Mouse (Mus musculus) liver, embryonic 14.5 days (tissue): ENCODE results near the gene Olfr1337. TPM values are rescaled to one million over a fixed set of nuclear protein-coding genes. Genes with fewer than 3 reads are reported as not detected.

ENCODE experiments used
- ATAC-seq: fragments of 200-750 bp; cut with Nextera tagmentation; 2 replicates; pipeline ENCODE4 v1.8.0; 2017; ENCODE audit warnings: moderate number of reproducible peaks, mild to moderate bottlenecking, moderate library complexity; ENCODE audit not compliant: insufficient read depth
- DNase-seq, 3 experiments: peaks; one replicate each; pipeline ENCODE4 v3.0.0-alpha.2; 2012 to 2013; ENCODE audit warnings: low read depth in 3 of 3, low spot score in 3 of 3
- H3K27ac ChIP-seq: fragments of 300-500 bp; sonication (generic); 2 replicates; pipeline ENCODE4 v1.5.1; 2014; ENCODE audit warnings: moderate library complexity, mild to moderate bottlenecking, control low read depth, inconsistent platforms
- H3K27me3 ChIP-seq: fragments of 300-500 bp; sonication (generic); 2 replicates; pipeline ENCODE4 v1.6.1; 2014; ENCODE audit warnings: mild to moderate bottlenecking, low read length, moderate library complexity; ENCODE audit not compliant: control insufficient read depth, insufficient read depth
- H3K36me3 ChIP-seq: fragments of 300-500 bp; sonication (generic); replicated peaks from 2 replicates; pipeline ENCODE4 v1.6.1; 2014; ENCODE audit warnings: low read depth; ENCODE audit not compliant: control insufficient read depth, insufficient read depth
- H3K4me1 ChIP-seq, 2 experiments: fragments of 200-500 bp in 1 of 2; fragments of 300-500 bp in 1 of 2; sonication (generic) in 1 of 2; replicated peaks; 2 replicates each; pipeline ENCODE4 v1.6.1; 2012 to 2014; ENCODE audit warnings: antibody characterized with exemption in 1 of 2, inconsistent platforms in 1 of 2, low read length in 1 of 2; ENCODE audit not compliant: control insufficient read depth in 2 of 2, insufficient read depth in 2 of 2
- H3K4me2 ChIP-seq: fragments of 300-500 bp; sonication (generic); 2 replicates; pipeline ENCODE4 v1.6.1; 2014; ENCODE audit warnings: low read depth, mild to moderate bottlenecking, control low read depth, moderate library complexity
- H3K4me3 ChIP-seq, 2 experiments: fragments of 200-500 bp in 1 of 2; fragments of 300-500 bp in 1 of 2; sonication (generic) in 1 of 2; 2 replicates each; pipeline ENCODE4 v1.5.1; 2012 to 2014; ENCODE audit warnings: low read depth in 2 of 2, low read length in 2 of 2, mild to moderate bottlenecking in 2 of 2, control low read depth in 1 of 2, inconsistent platforms in 1 of 2, moderate library complexity in 1 of 2; ENCODE audit not compliant: insufficient read depth in 1 of 2
- H3K9ac ChIP-seq: fragments of 300-500 bp; sonication (generic); replicated peaks from 2 replicates; pipeline ENCODE4 v1.6.1; 2014; ENCODE audit warnings: mild to moderate bottlenecking, control low read depth, moderate library complexity
- H3K9me3 ChIP-seq: fragments of 300-500 bp; sonication (generic); 2 replicates; pipeline ENCODE4 v1.6.1; 2016; ENCODE audit warnings: low read length, mixed read lengths; ENCODE audit not compliant: control insufficient read depth
- CTCF ChIP-seq: IDR thresholded peaks from 2 replicates; pipeline ENCODE4 v1.5.1; 2016; ENCODE audit warnings: antibody characterized with exemption, low read depth, control low read depth
- EP300 ChIP-seq: IDR thresholded peaks from 2 replicates; pipeline ENCODE4 v1.6.1; 2016; ENCODE audit warnings: antibody characterized with exemption, low read depth
- WGBS: fragments of 180-500 bp; shearing (Covaris S2); extraction: QIAGEN DNeasy Blood & Tissue Kit; methylation state at CpG from one replicate; pipeline ENCODE4 v1.1.7; 2014; ENCODE audit not compliant: insufficient replicate concordance; 5-methylcytosine and 5-hydroxymethylcytosine counted together
- polyA plus RNA-seq, 2 experiments: library from polyadenylated mRNA; depleted of rRNA in 1 of 2; stranded (reverse) in 1 of 2; unstranded in 1 of 2; fragments of >200 nt; fragmentation: Nextera tagmentation in 1 of 2; extraction: Ambion mirVana in 1 of 2; gene quantifications; 2 replicates each; pipeline versions ENCODE4 v1.2.1 to v1.2.3; 2012 to 2014

The Olfr1337 gene
- polyA plus RNA-seq, 2 experiments: not detected

DNA sequence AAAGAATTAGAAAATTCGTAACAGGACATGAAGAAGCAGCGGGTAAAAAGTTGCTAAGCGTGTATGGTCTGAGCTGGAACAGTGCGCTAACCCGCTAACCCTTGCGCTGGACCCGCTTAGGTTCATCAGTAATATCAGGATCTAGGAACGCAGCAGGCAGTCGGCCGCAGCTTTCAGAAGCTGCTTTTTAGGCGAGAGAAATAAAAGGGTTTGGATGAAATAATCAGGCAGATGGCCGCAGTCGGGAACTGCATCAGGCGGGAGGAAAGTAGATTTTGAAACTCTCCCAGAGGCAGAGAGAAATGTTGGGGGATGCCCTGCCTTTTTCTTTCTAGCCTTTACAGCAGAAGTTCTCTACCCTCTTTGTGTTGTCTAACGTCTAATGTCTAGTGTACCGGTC lies 40.5 kb downstream of the Olfr1337 start:
- 12% methylated on average over 16 of the region's 16 CpGs for WGBS
- no peak overlapping the region for H3K9ac ChIP-seq
- no peak for ATAC-seq
- no peaks in the 10 kb centered on the region for H3K27me3 ChIP-seq
- no peaks in the 10 kb centered on the region for H3K36me3 ChIP-seq
- no peaks in the 10 kb centered on the region for H3K4me1 ChIP-seq
- H3K4me3 ChIP-seq: no peak overlapping the region
- H3K4me2 ChIP-seq: no peak overlapping the region
- DNase-seq: no peak
- no peak overlapping the region for H3K27ac ChIP-seq
- no peaks in the 10 kb centered on the region for H3K9me3 ChIP-seq
- no peak for TF ChIP-seq CTCF
- TF ChIP-seq EP300: no peak

DNA sequence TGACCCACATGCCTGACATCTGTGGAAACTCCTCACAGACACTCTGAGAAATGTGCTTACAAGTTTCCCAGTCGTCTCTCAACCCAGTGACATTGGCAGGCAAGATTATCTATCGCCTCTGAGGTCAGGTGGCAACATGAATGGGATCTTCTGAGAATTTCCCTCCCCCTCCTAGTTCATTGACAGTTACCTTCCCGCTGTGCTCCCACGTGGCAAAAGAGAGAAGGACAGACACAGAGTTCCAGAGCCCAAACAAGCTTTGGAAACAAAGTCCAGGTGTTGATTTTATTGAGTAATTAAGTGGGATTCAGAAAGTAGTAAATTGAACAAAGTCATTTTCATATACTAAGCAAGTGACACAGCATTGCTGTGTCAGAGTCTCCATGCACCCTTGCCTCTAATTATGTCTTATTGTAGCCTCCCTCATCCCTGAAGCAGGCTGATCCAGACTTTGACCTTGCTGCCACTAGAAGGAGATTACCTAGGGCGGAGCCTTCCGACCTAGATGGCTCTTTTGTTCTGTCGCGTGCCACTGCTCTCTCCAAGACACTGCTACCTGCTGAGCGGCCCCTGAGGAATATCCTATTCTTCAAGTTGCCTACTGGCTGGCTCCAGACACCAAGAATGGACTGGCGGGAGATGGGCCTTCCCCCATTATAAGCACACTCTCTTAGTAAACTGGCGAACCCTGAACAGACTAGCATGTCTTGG lies 41.2 kb downstream of the Olfr1337 start:
- WGBS: 9% methylated on average over 11 of the region's 11 CpGs
- TF ChIP-seq CTCF (no peak), EP300 (no peak)
- DNase-seq: no peak

DNA sequence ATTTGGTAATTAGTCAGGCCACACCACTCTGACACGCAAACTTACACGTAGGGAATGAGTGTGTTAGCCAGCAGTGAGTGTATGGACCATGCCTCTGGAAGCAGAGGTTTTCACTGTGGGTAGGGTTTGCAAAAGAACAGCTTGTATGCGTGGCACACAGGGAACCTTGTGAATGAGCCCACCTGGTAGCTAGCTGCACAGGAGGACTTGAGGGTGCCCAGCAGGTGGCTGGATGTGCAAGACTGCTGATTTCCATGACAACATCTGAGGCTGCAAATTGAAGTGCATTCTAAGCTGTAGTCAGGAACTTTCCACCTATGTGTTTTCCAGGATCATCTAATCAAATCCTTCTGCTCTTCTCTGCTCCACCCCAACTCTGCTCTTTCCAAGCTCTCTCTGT lies 42.8 kb downstream of the Olfr1337 start:
- Histone ChIP-seq H3K4me3 (no peak overlapping the region), H3K27me3 (no peaks in the 10 kb centered on the region), H3K4me1 (no peaks in the 10 kb centered on the region), H3K9me3 (no peaks in the 10 kb centered on the region), H3K9ac (no peak overlapping the region), H3K27ac (no peak overlapping the region), H3K36me3 (no peaks in the 10 kb centered on the region), H3K4me2 (no peak overlapping the region)
- no peak for ATAC-seq
- WGBS: 45% methylated on average over 3 of the region's 3 CpGs
- DNase-seq: no peak
- TF ChIP-seq CTCF (no peak), EP300 (no peak)

More for the DNA sequence above, 41.2 kb downstream of the Olfr1337 start:
- Histone ChIP-seq H3K4me2 (no peak overlapping the region), H3K36me3 (no peaks in the 10 kb centered on the region), H3K27ac (no peak overlapping the region), H3K9me3 (no peaks in the 10 kb centered on the region), H3K9ac (no peak overlapping the region), H3K4me1 (no peaks in the 10 kb centered on the region), H3K27me3 (no peaks in the 10 kb centered on the region), H3K4me3 (no peak overlapping the region)
- ATAC-seq: no peak

DNA sequence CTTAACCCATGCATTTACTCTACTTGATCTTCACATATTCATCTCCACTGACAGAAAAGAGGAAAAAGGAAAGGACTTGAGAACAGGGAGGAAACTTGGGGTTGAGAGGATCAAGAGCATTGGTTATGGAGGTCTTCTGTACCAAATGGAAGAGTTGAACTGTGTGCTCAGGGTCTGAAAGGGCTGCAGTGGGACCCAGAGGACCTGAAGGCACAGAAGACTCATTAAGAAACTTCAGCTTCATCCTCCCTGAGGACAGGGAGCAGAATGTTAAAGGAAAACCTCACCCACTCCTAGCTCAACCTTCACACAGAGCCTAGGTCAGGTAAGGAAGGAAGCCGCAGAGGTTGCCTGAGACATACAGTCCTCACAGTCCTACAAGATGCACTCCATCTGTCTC lies 50.5 kb downstream of the Olfr1337 start, which contains the start of gene Olfr1339:
Olfr1339 (plus strand) TSS at position 301 of the 400 bp plus-strand sequence.
- no peak for TF ChIP-seq CTCF
- TF ChIP-seq EP300: no peak
- no peaks in the 10 kb centered on the region for H3K9me3 ChIP-seq
- no peak within 1 kb of the TSS for H3K4me3 ChIP-seq
- no peaks in the 10 kb centered on the region for H3K4me1 ChIP-seq
- no peak within 1 kb of the TSS for H3K27ac ChIP-seq
- DNase-seq (no peak), ATAC-seq (no peak)
- H3K4me2 ChIP-seq: no peak within 1 kb of the TSS
- H3K27me3 ChIP-seq: no peaks in the 10 kb centered on the region
- H3K9ac ChIP-seq: no peak within 1 kb of the TSS
- H3K36me3 ChIP-seq: no peaks in the 10 kb centered on the region
- WGBS: 82% methylated on average over 1 of the region's 1 CpGs

Other genes with a start within 250 kb of the Olfr1337 start
- gene Tmem125, start 238.5 kb downstream of the Olfr1337 start, polyA plus RNA-seq (2012; rRNA removed): 1.2 and 1.3 TPM in 2 replicates
- 1.0 and 1.5 TPM in 2 replicates for gene Tmem125, start 238.5 kb downstream of the Olfr1337 start, polyA plus RNA-seq (2014; fragmentation: Nextera tagmentation; extraction: Ambion mirVana)
- 0.12 and 0.54 TPM in 2 replicates for gene Cfap57, start 161.8 kb downstream of the Olfr1337 start, polyA plus RNA-seq (2012; rRNA removed)
- gene Cfap57, start 161.8 kb downstream of the Olfr1337 start, polyA plus RNA-seq (2014; fragmentation: Nextera tagmentation; extraction: Ambion mirVana): 0.94 and 1.3 TPM in 2 replicates
- 27.7 and 60.2 TPM in 2 replicates for gene Ebna1bp2, start 161.8 kb downstream of the Olfr1337 start, polyA plus RNA-seq (2012; rRNA removed)
- gene Ebna1bp2, start 161.8 kb downstream of the Olfr1337 start, polyA plus RNA-seq (2014; fragmentation: Nextera tagmentation; extraction: Ambion mirVana): 92.2 and 95.0 TPM in 2 replicates
- not detected in 2 replicates for gene Olfr62, start 123.6 kb downstream of the Olfr1337 start, polyA plus RNA-seq (2012; rRNA removed)
- not detected in 2 replicates for gene Olfr62, start 123.6 kb downstream of the Olfr1337 start, polyA plus RNA-seq (2014; fragmentation: Nextera tagmentation; extraction: Ambion mirVana)
- gene Olfr1342, start 89.8 kb downstream of the Olfr1337 start, polyA plus RNA-seq (2012; rRNA removed): not detected in 2 replicates
- not detected in 2 replicates for gene Olfr1342, start 89.8 kb downstream of the Olfr1337 start, polyA plus RNA-seq (2014; fragmentation: Nextera tagmentation; extraction: Ambion mirVana)
- gene Olfr1341, start 79.1 kb downstream of the Olfr1337 start, polyA plus RNA-seq (2012; rRNA removed): not detected in 2 replicates
- not detected in 2 replicates for gene Olfr1341, start 79.1 kb downstream of the Olfr1337 start, polyA plus RNA-seq (2014; fragmentation: Nextera tagmentation; extraction: Ambion mirVana)
- not detected in 2 replicates for gene Olfr1340, start 62.4 kb downstream of the Olfr1337 start, polyA plus RNA-seq (2012; rRNA removed)
- not detected in 2 replicates for gene Olfr1340, start 62.4 kb downstream of the Olfr1337 start, polyA plus RNA-seq (2014; fragmentation: Nextera tagmentation; extraction: Ambion mirVana)
- not detected in 2 replicates for gene Olfr1339, start 50.4 kb downstream of the Olfr1337 start, polyA plus RNA-seq (2012; rRNA removed)
- gene Olfr1339, start 50.4 kb downstream of the Olfr1337 start, polyA plus RNA-seq (2014; fragmentation: Nextera tagmentation; extraction: Ambion mirVana): not detected in 2 replicates
- not detected in 2 replicates for gene Olfr1338, start 23.8 kb downstream of the Olfr1337 start, polyA plus RNA-seq (2012; rRNA removed)
- gene Olfr1338, start 23.8 kb downstream of the Olfr1337 start, polyA plus RNA-seq (2014; fragmentation: Nextera tagmentation; extraction: Ambion mirVana): not detected in 2 replicates
- gene Olfr1335, start 27.4 kb upstream of the Olfr1337 start, polyA plus RNA-seq (2012; rRNA removed): not detected in 2 replicates
- gene Olfr1335, start 27.4 kb upstream of the Olfr1337 start, polyA plus RNA-seq (2014; fragmentation: Nextera tagmentation; extraction: Ambion mirVana): not detected in 2 replicates
- gene Olfr1333, start 53.7 kb upstream of the Olfr1337 start, polyA plus RNA-seq (2012; rRNA removed): not detected in 2 replicates
- gene Olfr1333, start 53.7 kb upstream of the Olfr1337 start, polyA plus RNA-seq (2014; fragmentation: Nextera tagmentation; extraction: Ambion mirVana): not detected in 2 replicates
- gene Olfr1331, start 82.1 kb upstream of the Olfr1337 start, polyA plus RNA-seq (2012; rRNA removed): not detected in 2 replicates
- not detected in 2 replicates for gene Olfr1331, start 82.1 kb upstream of the Olfr1337 start, polyA plus RNA-seq (2014; fragmentation: Nextera tagmentation; extraction: Ambion mirVana)
- not detected in 2 replicates for gene Olfr1330, start 106.0 kb upstream of the Olfr1337 start, polyA plus RNA-seq (2012; rRNA removed)
- not detected in 2 replicates for gene Olfr1330, start 106.0 kb upstream of the Olfr1337 start, polyA plus RNA-seq (2014; fragmentation: Nextera tagmentation; extraction: Ambion mirVana)
- gene Olfr1329, start 134.9 kb upstream of the Olfr1337 start, polyA plus RNA-seq (2012; rRNA removed): not detected in 2 replicates
- gene Olfr1329, start 134.9 kb upstream of the Olfr1337 start, polyA plus RNA-seq (2014; fragmentation: Nextera tagmentation; extraction: Ambion mirVana): not detected in 2 replicates
- not detected in 2 replicates for gene Olfr1328, start 156.0 kb upstream of the Olfr1337 start, polyA plus RNA-seq (2012; rRNA removed)
- gene Olfr1328, start 156.0 kb upstream of the Olfr1337 start, polyA plus RNA-seq (2014; fragmentation: Nextera tagmentation; extraction: Ambion mirVana): not detected in 2 replicates
- not detected in 2 replicates for gene Lao1, start 179.0 kb upstream of the Olfr1337 start, polyA plus RNA-seq (2012; rRNA removed)
- gene Lao1, start 179.0 kb upstream of the Olfr1337 start, polyA plus RNA-seq (2014; fragmentation: Nextera tagmentation; extraction: Ambion mirVana): not detected in 2 replicates